Comparison of ENCODE assay signal across 20 mouse cellular contexts in the genomic region with DNA sequence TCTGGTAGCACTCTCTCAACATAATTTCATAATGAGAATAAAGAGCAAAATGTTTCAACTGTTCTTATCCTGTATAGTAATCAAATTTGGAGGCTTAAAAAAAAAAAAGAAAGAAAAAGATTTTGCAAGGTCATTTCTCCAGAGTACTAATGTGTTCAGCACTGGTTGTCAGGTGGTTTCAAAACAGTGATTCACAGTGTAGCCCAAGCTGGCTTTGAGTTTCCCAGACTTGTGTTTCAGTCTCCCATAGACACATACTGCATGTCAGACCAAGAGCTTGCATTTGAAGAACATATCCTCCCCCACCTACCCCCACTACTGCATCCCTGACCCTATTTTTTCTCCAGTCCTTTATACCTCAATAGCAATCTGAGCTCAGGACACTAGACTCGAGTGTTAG.
"Had no signal": no experiment of that assay in that cellular context is flagged by ENCODE, and none has a peak within 500 bp of the region (broad histone marks: within the 10 kb centered on the region; RNA-seq: fewer than 3 reads in every experiment).

No protein-coding gene starts in this region.

- DNase-seq: heart, postnatal 10 days; heart, postnatal 14 days; heart, postnatal 36 days; heart, postnatal 4 days; kidney, adult 11 months; kidney, adult 18-20 months; kidney, adult 2 months; kidney, adult 9 months; kidney, postnatal 10 days; kidney, postnatal 14 days; kidney, postnatal 25 days; kidney, postnatal 36 days; kidney, postnatal 4 days; layer of hippocampus, adult 9-11 months; layer of hippocampus, postnatal 36 days had no signal

- ATAC-seq: hindbrain, embryonic 16.5 days; hindbrain, postnatal 0 days; intestine, embryonic 15.5 days; intestine, embryonic 16.5 days; intestine, postnatal 0 days had no signal
